Mouse (Mus musculus) neural tube, embryonic 11.5 days (tissue): ENCODE results near the gene Myadml2. TPM values are rescaled to one million over a fixed set of nuclear protein-coding genes. Genes with fewer than 3 reads are reported as not detected.

ENCODE experiments used
- ATAC-seq: fragments of 200-750 bp; cut with Nextera tagmentation; 2 replicates; pipeline ENCODE4 v1.8.0; 2017; ENCODE audit warnings: moderate number of reproducible peaks, mild to moderate bottlenecking, moderate TSS enrichment, moderate library complexity; ENCODE audit not compliant: insufficient read depth, low FRiP score, low TSS enrichment
- DNase-seq: peaks from one replicate; pipeline ENCODE4 v3.0.0-alpha.2; 2015; ENCODE audit warnings: low spot score
- H3K27ac ChIP-seq: fragments of 300-500 bp; sonication (generic); 2 replicates; pipeline ENCODE4 v1.5.1; 2014; ENCODE audit warnings: low read depth, mild to moderate bottlenecking, low read length
- H3K27me3 ChIP-seq: fragments of 300-500 bp; sonication (generic); 2 replicates; pipeline ENCODE4 v1.6.1; 2014; ENCODE audit warnings: mild to moderate bottlenecking, low read length, mixed read lengths; ENCODE audit not compliant: control insufficient read depth, insufficient read depth
- H3K36me3 ChIP-seq: fragments of 300-500 bp; sonication (generic); 2 replicates; pipeline ENCODE4 v1.6.1; 2014; ENCODE audit warnings: mild to moderate bottlenecking, low read length, moderate library complexity, mixed read lengths; ENCODE audit not compliant: control insufficient read depth, insufficient read depth
- H3K4me1 ChIP-seq: fragments of 300-500 bp; sonication (generic); 2 replicates; pipeline ENCODE4 v1.6.1; 2014; ENCODE audit warnings: low read length, mixed read lengths; ENCODE audit not compliant: control insufficient read depth, insufficient read depth
- H3K4me2 ChIP-seq: fragments of 300-500 bp; sonication (generic); 2 replicates; pipeline ENCODE4 v1.6.1; 2014; ENCODE audit warnings: low read depth, mild to moderate bottlenecking, moderate library complexity
- H3K4me3 ChIP-seq: fragments of 300-500 bp; sonication (generic); 2 replicates; pipeline ENCODE4 v1.5.1; 2014; ENCODE audit warnings: low read depth, low read length
- H3K9ac ChIP-seq: fragments of 300-500 bp; sonication (generic); 2 replicates; pipeline ENCODE4 v1.6.1; 2014; ENCODE audit warnings: mild to moderate bottlenecking, low read length
- H3K9me3 ChIP-seq: fragments of 300-500 bp; sonication (generic); 2 replicates; pipeline ENCODE4 v1.6.1; 2016; ENCODE audit warnings: low read length; ENCODE audit not compliant: control insufficient read depth
- WGBS: fragments of 180-500 bp; shearing (Covaris S2); extraction: QIAGEN DNeasy Blood & Tissue Kit; methylation state at CpG from one replicate; pipeline ENCODE4 v1.1.7; 2014; 5-methylcytosine and 5-hydroxymethylcytosine counted together
- polyA plus RNA-seq: library from polyadenylated mRNA; unstranded; fragments of >200 nt; fragmentation: Nextera tagmentation; extraction: Ambion mirVana; gene quantifications from 2 replicates; pipeline ENCODE4 v1.2.1, GENCODE M21; 2014

Myadml2 gene
- polyA plus RNA-seq, 1 experiment from 2014 or later: not detected

DNA sequence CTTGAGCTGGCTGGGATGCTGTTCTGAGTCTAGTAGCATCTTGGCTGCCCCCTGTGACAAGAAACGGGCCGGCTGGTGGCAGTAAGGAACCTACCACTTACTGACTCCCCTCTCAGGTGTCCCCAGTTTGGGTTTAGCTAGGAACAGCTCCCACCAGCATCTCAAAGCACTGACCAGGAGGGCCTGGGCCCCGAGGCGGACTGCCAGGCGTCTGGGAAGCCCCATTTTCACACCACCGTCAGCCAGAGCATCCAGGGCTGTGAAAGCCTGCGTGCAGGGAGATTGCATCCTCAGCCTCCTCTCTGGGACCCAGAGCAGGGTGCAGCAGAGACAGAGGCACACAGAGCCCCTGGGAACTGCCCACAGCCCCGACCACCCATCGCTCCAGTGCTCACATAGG lies 6.7 kb downstream of the Myadml2 start:
- Histone ChIP-seq H3K4me3 (no peak overlapping the region), H3K4me2 (no peak overlapping the region), H3K27me3 (no peaks in the 10 kb centered on the region), H3K9ac (peak overlapping the region; percentile 22; the same call in 1 of the 2 replicates), H3K27ac (no peak overlapping the region), H3K36me3 (no peaks in the 10 kb centered on the region; the same call in 1 of the 2 replicates), H3K4me1 (peaks cover 10% of the 10 kb centered on the region), H3K9me3 (no peaks in the 10 kb centered on the region)
- ATAC-seq (no peak), DNase-seq (no peak)
- WGBS: 60% methylated on average over 9 of the region's 9 CpGs

DNA sequence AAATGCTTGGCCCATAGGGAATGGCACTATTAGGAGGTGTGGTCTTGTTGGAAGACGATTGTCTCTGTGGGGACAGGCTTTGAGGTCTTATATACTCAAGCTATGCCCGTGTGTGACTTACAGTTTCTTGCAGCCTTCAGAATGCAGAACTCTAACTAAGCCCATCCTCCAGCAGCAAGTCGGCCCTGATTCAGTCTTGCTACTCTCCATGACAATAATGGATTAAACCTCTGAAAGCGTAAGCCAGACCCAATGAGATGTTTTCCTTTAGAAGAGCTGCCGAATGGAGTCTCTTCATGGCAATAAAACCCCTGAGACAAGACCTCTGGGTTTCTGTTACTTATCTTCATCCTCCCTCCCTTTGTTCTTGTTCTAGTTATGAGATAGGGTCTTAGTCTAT lies 13.1 kb downstream of the Myadml2 start:
- H3K36me3 ChIP-seq: no peaks in the 10 kb centered on the region
- ATAC-seq (no peak), DNase-seq (no peak)
- H3K4me3 ChIP-seq: no peak overlapping the region
- H3K4me2 ChIP-seq: no peak overlapping the region
- no peaks in the 10 kb centered on the region for H3K9me3 ChIP-seq
- H3K9ac ChIP-seq: no peak overlapping the region
- WGBS: 87% methylated on average over 5 of the region's 5 CpGs
- no peaks in the 10 kb centered on the region for H3K27me3 ChIP-seq
- no peak overlapping the region for H3K27ac ChIP-seq
- H3K4me1 ChIP-seq: peaks cover 13% of the 10 kb centered on the region

DNA sequence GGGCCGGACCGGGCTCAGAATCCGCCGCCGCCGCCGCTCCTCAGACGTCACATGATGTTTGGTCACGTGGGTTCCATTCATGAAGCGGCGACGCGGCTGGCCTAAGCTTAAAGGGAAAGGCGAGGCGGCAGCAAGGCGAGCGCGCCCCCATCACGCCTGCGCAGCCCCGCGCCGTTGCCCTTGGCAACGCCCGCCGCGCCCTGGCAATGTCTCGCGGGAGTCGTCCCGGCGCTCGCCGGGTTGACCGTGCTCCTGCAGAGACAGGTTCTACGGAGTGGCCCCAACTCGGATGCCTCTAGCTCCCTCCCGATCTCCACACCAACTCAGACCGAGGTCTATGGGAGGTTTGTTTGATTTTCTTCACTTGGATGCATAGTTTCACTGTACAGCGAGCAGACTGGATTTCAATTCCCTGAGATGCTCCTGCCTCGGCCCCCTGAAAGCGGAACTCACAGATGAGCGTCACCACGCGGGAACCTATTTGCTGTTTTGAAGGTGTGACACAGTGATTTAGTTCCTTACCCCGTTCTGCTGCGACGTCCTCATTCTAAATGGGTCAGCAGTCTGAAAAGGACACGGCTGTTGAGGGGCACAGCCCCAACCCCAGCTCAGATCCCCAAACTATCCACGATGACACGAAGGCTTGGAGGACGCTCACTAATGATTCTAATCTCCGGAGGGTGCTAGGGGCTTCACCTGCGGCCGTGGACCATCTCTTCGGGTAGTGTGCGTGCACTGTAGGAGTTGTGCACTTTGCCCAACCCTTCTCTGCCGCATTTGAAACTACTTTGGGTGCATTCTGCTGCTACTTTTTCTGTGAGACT lies 14.2 kb downstream of the Myadml2 start, which contains the start of gene Mafg:
Gene Mafg (minus strand): TSS at position 81 of the 824 bp plus-strand sequence.
- peaks cover 5% of the 10 kb centered on the region for H3K36me3 ChIP-seq
- ATAC-seq (peak; percentile 87), DNase-seq (peak; percentile 97)
- no peaks in the 10 kb centered on the region for H3K27me3 ChIP-seq
- 11% methylated on average over 56 of the region's 58 CpGs for WGBS
- peaks cover 14% of the 10 kb centered on the region for H3K4me1 ChIP-seq
- peak within 1 kb of the TSS; percentile 96 for H3K4me3 ChIP-seq
- peak within 1 kb of the TSS; percentile 96 for H3K4me2 ChIP-seq
- H3K9ac ChIP-seq: peak within 1 kb of the TSS; percentile 89
- H3K9me3 ChIP-seq: no peaks in the 10 kb centered on the region
- H3K27ac ChIP-seq: peak within 1 kb of the TSS; percentile 88

DNA sequence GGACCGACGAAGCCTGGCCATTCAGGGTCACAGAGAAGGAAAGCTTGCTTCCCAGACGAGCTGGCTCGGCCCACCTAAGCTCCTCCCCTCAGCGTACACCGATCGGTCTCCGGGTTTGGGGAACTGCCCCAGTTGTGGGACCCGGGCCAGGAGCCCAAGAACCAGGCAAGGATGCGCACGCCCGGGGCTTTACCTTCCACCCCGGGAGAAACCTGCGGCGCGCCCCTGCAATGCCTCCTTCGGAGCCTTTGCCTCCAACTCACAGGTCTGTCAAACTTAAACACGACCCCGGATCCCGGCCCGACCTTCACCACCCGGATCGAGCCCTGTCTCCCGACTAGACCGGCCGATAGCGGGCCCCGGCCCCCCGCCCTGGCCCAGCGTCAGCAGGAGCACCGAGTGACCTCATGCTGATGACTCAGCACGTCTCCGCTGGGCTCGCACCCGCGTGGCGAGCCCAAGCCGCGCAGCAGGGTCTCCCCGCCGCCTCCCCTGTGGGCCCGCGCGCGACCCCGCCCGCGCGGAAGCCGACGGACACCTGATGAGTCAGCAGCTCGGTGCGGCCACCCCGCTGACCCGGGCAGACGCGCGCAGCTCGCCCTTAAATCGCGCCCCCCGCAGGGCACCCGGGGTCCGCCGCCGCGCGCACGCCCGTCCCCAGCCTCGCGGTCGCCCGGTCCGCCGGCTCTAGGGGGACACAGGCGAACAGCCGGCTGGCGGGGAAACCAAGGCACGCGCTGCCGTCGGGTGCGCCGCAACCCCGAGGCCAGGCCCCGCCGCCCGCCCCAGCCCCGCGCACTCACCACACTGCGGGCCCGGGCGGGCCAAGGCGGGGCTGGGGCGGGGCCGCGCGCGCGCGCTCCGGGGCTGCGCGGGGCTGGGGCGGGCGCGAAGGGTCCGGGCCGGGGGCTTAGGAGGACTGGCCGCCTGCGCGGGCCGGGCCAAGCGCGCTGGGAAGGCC lies 15.1 kb downstream of the Myadml2 start:
- under 1% methylated on average over 74 of the region's 116 CpGs for WGBS
- Histone ChIP-seq H3K9ac (peak overlapping the region; percentile 89), H3K27me3 (no peaks in the 10 kb centered on the region), H3K4me1 (peaks cover 14% of the 10 kb centered on the region), H3K36me3 (peaks cover 8% of the 10 kb centered on the region), H3K9me3 (no peaks in the 10 kb centered on the region), H3K4me3 (peak overlapping the region; percentile 96), H3K4me2 (peak overlapping the region; percentile 96), H3K27ac (peak overlapping the region; percentile 88)
- DNase-seq (peak; percentile 72), ATAC-seq (peak; percentile 78)

DNA sequence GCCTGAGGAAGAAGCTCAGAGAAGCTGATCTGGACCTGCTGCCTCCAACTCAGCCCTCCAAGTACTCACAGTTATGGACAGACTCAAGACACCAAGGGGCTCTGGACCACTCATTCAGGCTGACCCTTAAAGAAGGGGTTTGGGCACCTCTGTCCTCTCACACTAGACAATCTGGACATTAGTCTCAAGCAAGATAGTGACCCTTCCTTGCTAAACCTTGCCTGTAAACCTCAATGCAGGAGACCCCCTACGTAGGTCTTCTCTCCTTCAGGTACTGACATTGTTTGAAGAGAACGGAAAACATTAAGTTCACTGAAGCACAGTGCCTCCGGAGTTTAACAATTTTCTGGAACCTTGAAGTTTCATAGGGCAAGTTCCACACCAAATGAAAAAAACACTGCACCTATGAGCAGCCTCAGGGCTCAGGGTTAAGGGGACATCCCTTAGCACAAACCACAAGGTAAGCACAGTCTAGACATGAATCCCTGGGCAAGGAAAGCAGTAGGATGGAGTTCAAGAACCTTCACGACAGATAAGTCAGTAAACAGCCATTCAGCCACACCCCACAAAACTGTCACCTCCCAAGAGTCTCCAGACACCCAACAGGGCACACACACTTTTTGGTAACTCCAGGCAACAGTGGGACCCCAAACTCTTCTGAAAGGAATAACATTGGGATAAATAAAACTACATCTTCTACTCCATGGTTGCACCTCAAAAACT lies 16.1 kb downstream of the Myadml2 start:
- DNase-seq: no peak
- peak overlapping the region; percentile 89 for H3K9ac ChIP-seq
- no peak for ATAC-seq
- peaks cover 9% of the 10 kb centered on the region for H3K36me3 ChIP-seq
- 60% methylated on average over 4 of the region's 4 CpGs for WGBS
- peak overlapping the region; percentile 96 for H3K4me2 ChIP-seq
- no peaks in the 10 kb centered on the region for H3K9me3 ChIP-seq
- peak overlapping the region; percentile 96 for H3K4me3 ChIP-seq
- no peaks in the 10 kb centered on the region for H3K27me3 ChIP-seq
- H3K27ac ChIP-seq: peak overlapping the region; percentile 88
- peaks cover 14% of the 10 kb centered on the region for H3K4me1 ChIP-seq

DNA sequence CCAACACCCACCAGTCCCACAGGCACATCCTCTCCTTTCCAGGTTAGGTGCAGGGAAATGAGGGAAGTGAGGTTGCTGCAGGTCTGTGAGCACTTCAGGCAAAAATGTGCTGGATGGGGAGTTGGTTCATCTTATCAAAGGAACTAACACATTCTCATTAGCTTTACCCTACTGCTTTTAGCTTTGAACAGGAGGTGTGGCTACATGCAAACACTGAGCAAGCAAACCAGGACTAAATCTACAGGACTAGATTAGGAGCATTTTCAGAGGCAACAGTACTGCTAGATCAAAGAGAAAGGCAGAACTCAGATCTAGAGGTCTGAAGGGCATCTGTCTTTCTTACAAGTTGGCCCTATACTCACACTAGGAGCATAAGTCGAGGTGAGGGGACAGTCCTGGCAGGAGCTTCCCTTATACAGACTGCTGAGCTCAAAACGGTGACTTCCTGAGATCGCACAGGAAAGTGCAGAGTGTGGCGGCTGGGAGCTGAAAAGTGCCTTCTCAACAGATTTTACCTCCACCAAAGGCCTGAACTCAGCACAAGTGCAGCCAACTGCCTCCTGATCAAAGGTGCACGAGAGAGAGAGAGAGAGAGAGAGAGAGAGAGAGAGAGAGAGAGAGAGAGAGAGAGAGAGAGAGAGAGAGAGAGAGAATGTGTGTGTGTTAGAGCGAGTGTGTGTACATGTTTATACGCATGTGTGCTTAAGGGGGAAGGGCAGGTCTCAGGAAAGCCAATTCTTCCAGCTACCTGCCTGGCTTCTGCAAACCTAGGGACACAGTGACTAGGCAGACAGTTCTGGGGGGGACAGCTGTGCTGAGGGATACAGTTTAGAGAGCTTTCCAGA lies 16.9 kb downstream of the Myadml2 start:
- H3K4me2 ChIP-seq: peak overlapping the region; percentile 96
- no peak overlapping the region for H3K27ac ChIP-seq
- no peaks in the 10 kb centered on the region for H3K9me3 ChIP-seq
- peak overlapping the region; percentile 0 for H3K9ac ChIP-seq
- no peak for DNase-seq
- no peaks in the 10 kb centered on the region for H3K27me3 ChIP-seq
- H3K4me3 ChIP-seq: no peak overlapping the region
- 56% methylated on average over 6 of the region's 7 CpGs for WGBS
- H3K36me3 ChIP-seq: peaks cover 9% of the 10 kb centered on the region
- no peak for ATAC-seq
- peaks cover 14% of the 10 kb centered on the region for H3K4me1 ChIP-seq

DNA sequence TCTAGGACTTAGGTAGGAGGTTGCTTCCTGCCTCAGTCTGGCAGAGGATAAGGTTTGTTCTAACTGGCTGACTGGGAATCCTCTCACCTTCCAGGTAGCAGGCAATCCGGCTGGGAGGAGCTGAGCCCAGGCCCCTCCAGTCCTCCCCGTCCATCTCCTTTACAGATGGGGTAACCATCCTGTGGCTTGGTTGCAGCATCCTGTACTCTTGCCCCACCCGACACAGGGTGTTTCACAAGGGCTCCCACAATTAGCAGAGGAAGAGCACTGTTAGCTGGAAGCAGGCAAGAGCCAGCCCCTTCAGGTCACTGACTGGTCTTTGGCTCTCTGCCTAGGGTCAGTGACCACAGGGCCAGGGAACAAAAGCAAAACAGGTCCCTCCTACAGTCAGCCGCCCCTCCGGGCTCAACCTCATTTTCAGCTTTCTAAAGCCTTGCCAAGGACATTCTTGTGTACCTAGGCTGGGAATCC lies 17.5 kb downstream of the Myadml2 start:
- Histone ChIP-seq H3K4me2 (peak overlapping the region; percentile 10; the same call in 1 of the 2 replicates), H3K9ac (peak overlapping the region; percentile 35; the same call in 1 of the 2 replicates), H3K27ac (peak overlapping the region; percentile 35), H3K27me3 (no peaks in the 10 kb centered on the region), H3K9me3 (no peaks in the 10 kb centered on the region), H3K4me3 (no peak overlapping the region), H3K36me3 (peaks cover 9% of the 10 kb centered on the region), H3K4me1 (peaks cover 14% of the 10 kb centered on the region)
- WGBS: 57% methylated on average over 5 of the region's 5 CpGs
- DNase-seq (no peak), ATAC-seq (no peak)
